Mouse (Mus musculus) embryonic fibroblast, embryonic 13.5 days (primary cell): ENCODE measurements around the gene C730034F03Rik.

Experiments
- CTCF ChIP-seq: IDR thresholded peaks from 2 replicates; pipeline ENCODE4 v1.5.1; 2011; ENCODE audit warnings: mild to moderate bottlenecking, control low read depth, low read length, moderate library complexity, borderline replicate concordance; ENCODE audit not compliant: insufficient read depth
- POLR2A ChIP-seq: IDR thresholded peaks from 2 replicates; pipeline ENCODE4 v1.6.1; 2011; ENCODE audit warnings: low read depth, mild to moderate bottlenecking, control low read depth, low read length, moderate library complexity

DNA sequence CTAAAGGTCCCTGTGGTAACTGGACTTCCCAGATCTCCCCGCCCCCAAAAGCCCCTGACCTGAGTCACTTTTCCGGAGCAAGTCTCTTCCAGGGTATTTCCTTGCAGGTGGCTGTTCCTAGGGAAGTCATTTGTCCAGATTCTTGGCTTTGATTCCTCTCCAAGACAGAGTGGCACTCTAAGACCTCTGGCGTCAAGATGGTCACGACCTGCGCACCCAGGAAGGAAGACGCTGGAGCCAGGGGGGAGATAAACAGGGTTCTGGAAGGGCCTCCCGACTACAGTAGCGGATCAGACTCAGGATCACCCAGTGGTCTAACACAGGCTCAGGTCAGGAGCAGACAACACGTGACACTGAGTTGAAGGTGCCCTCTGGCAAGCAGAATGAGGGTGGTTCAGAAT lies 47.7 kb downstream of the C730034F03Rik start, which contains the start of gene Arsa:
- TF ChIP-seq CTCF (no peak), POLR2A (no peak)
